Mouse (Mus musculus) granulocyte monocyte progenitor cell, adult 5-6 weeks (primary cell): ENCODE data around the gene Tmod4. TPM values are rescaled to one million over a fixed set of nuclear protein-coding genes. Genes with fewer than 3 reads are reported as not detected.

Source experiments
- ATAC-seq: replicated peaks from 2 replicates; pipeline ENCODE4 v1.8.0; 2016; ENCODE audit warnings: mild to moderate bottlenecking, moderate TSS enrichment, inconsistent platforms; ENCODE audit not compliant: poor library complexity, severe bottlenecking
- total RNA-seq, 2 experiments: library from RNA; stranded (forward) in 1 of 2; stranded (reverse) in 1 of 2; fragments of 200-712, 200-1000 nt in 1 of 2; fragments of >200 nt in 1 of 2; fragmentation: Nextera tagmentation in 1 of 2; gene quantifications; 2 replicates each; pipeline ENCODE4 v1.2.3; 2014 to 2017

Gene Tmod4
- total RNA-seq, 2 experiments from 2014 or later = 9.4 TPM; not detected in 1

- ATAC-seq = no peak
Measured at GRCm38 (mm10) chr3:95171105-95171504, 46.8 kb downstream of the Tmod4 start.

- ATAC-seq = no peak
Measured at GRCm38 (mm10) chr3:95172526-95173255, 48.4 kb downstream of the Tmod4 start.

- ATAC-seq = peak; percentile 38
Measured at GRCm38 (mm10) chr3:95173256-95173949, 49.1 kb downstream of the Tmod4 start.

DNA sequence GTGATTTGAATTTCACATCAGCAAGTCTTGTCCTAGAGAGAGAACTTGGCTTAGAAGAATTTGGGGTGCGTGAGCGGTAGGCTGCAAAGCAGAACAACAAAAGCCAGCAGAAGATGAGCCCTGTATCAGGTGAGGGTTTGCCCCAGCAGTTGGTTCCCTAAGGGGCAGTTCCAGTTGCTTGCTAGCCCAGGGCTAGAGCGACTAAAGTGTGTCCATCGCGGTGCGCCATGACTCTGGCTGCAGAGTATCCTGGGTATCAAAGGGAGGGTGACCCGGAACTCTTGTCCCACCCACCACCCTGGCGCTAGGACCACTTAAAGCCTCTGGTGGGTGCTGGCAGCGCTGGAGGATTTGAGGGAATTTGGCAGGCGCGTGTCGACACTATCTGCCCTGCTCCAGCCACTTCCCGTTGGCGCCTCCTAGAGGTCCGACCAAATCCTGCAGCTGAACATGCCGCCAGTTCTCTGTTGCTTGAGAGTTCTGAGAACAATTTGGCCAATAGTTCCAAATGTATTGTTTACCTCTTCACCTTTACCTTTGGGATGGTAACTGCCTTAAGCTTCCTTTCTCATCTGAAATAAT lies 49.8 kb downstream of the Tmod4 start:
- peak; percentile 79 for ATAC-seq

DNA sequence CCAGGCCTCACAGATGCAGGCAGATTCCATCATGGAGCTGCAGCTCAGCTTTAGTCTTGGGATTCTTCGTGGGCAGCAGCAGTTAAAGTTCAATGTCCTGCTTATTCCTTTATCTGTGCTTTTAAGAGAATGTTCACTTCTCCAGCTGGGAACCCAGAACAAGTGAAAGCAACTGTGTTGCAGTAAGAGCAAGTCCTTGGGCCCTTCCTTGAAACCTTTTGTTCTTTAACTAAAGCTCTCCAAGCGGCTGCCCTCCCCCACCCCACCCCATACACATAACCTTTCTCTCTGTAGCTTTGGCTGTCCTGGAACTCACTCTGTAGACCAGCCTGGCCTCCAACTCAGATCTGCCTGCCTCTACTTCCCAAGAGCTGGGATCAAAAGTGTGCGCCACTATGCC lies 52.2 kb downstream of the Tmod4 start:
- no peak for ATAC-seq

GRCm38 (mm10) chr3:95177583-95177982 lies 53.3 kb downstream of the Tmod4 start:
- ATAC-seq = no peak

Other genes with a start within 250 kb of the Tmod4 start
- gene Psmb4, start 237.5 kb upstream of the Tmod4 start, total RNA-seq (2014; fragmentation: Nextera tagmentation) = 392 and 406 TPM in 2 replicates
- gene Psmb4, start 237.5 kb upstream of the Tmod4 start, total RNA-seq (2017) = 232 and 280 TPM in 2 replicates
- gene Selenbp1, start 191.4 kb upstream of the Tmod4 start, total RNA-seq (2014; fragmentation: Nextera tagmentation) = 30.4 and 39.7 TPM in 2 replicates
- gene Selenbp1, start 191.4 kb upstream of the Tmod4 start, total RNA-seq (2017) = 19.2 and 20.1 TPM in 2 replicates
- 19.0 and 25.0 TPM in 2 replicates for gene Rfx5, start 170.4 kb upstream of the Tmod4 start, total RNA-seq (2014; fragmentation: Nextera tagmentation)
- 17.1 and 17.9 TPM in 2 replicates for gene Rfx5, start 170.4 kb upstream of the Tmod4 start, total RNA-seq (2017)
- gene Pi4kb, start 149.7 kb upstream of the Tmod4 start, total RNA-seq (2014; fragmentation: Nextera tagmentation) = 21.2 and 31.9 TPM in 2 replicates
- gene Pi4kb, start 149.7 kb upstream of the Tmod4 start, total RNA-seq (2017) = 24.3 and 24.6 TPM in 2 replicates
- 35.0 and 36.7 TPM in 2 replicates for gene Zfp687, start 109.0 kb upstream of the Tmod4 start, total RNA-seq (2014; fragmentation: Nextera tagmentation)
- gene Zfp687, start 109.0 kb upstream of the Tmod4 start, total RNA-seq (2017) = 18.4 and 20.6 TPM in 2 replicates
- gene Psmd4, start 81.9 kb upstream of the Tmod4 start, total RNA-seq (2014; fragmentation: Nextera tagmentation) = 112 and 128 TPM in 2 replicates
- 196 and 226 TPM in 2 replicates for gene Psmd4, start 81.9 kb upstream of the Tmod4 start, total RNA-seq (2017)
- gene Pip5k1a, start 17.5 kb upstream of the Tmod4 start, total RNA-seq (2014; fragmentation: Nextera tagmentation) = 22.8 and 23.8 TPM in 2 replicates
- 14.4 and 16.0 TPM in 2 replicates for gene Pip5k1a, start 17.5 kb upstream of the Tmod4 start, total RNA-seq (2017)
- gene Vps72, start 13.5 kb upstream of the Tmod4 start, total RNA-seq (2014; fragmentation: Nextera tagmentation) = 54.8 and 58.1 TPM in 2 replicates
- 50.0 and 62.4 TPM in 2 replicates for gene Vps72, start 13.5 kb upstream of the Tmod4 start, total RNA-seq (2017)
- gene Scnm1, start 9.5 kb downstream of the Tmod4 start, total RNA-seq (2014; fragmentation: Nextera tagmentation) = 41.2 and 82.8 TPM in 2 replicates
- gene Scnm1, start 9.5 kb downstream of the Tmod4 start, total RNA-seq (2017) = 53.1 and 64.1 TPM in 2 replicates
- 3.1 and 4.3 TPM in 2 replicates for gene Lysmd1, start 9.6 kb downstream of the Tmod4 start, total RNA-seq (2014; fragmentation: Nextera tagmentation)
- 2.7 and 4.4 TPM in 2 replicates for gene Lysmd1, start 9.6 kb downstream of the Tmod4 start, total RNA-seq (2017)
- gene Tnfaip8l2, start 17.9 kb downstream of the Tmod4 start, total RNA-seq (2014; fragmentation: Nextera tagmentation) = 30.5 and 40.2 TPM in 2 replicates
- gene Tnfaip8l2, start 17.9 kb downstream of the Tmod4 start, total RNA-seq (2017) = 21.0 and 24.3 TPM in 2 replicates
- gene Sema6c, start 36.0 kb downstream of the Tmod4 start, total RNA-seq (2014; fragmentation: Nextera tagmentation) = not detected in 2 replicates
- gene Sema6c, start 36.0 kb downstream of the Tmod4 start, total RNA-seq (2017) = not detected in 2 replicates
- gene Gabpb2, start 93.4 kb downstream of the Tmod4 start, total RNA-seq (2014; fragmentation: Nextera tagmentation) = 36.0 and 54.3 TPM in 2 replicates
- 39.8 and 43.6 TPM in 2 replicates for gene Gabpb2, start 93.4 kb downstream of the Tmod4 start, total RNA-seq (2017)
- gene Cdc42se1, start 104.3 kb downstream of the Tmod4 start, total RNA-seq (2014; fragmentation: Nextera tagmentation) = 93.6 and 99.1 TPM in 2 replicates
- gene Cdc42se1, start 104.3 kb downstream of the Tmod4 start, total RNA-seq (2017) = 43.0 and 61.6 TPM in 2 replicates
- gene Mllt11, start 107.7 kb downstream of the Tmod4 start, total RNA-seq (2014; fragmentation: Nextera tagmentation) = 3.2 and 6.9 TPM in 2 replicates
- gene Mllt11, start 107.7 kb downstream of the Tmod4 start, total RNA-seq (2017) = 1.7 and 1.9 TPM in 2 replicates
- 1.0 TPM in 1 of 2 replicates, not detected in the other for gene Gm128, start 117.1 kb downstream of the Tmod4 start, total RNA-seq (2014; fragmentation: Nextera tagmentation)
- gene Gm128, start 117.1 kb downstream of the Tmod4 start, total RNA-seq (2017) = 0.22 and 1.8 TPM in 2 replicates
- gene Bnipl, start 126.7 kb downstream of the Tmod4 start, total RNA-seq (2014; fragmentation: Nextera tagmentation) = 0.88 TPM in 1 of 2 replicates, not detected in the other
- not detected in 2 replicates for gene Bnipl, start 126.7 kb downstream of the Tmod4 start, total RNA-seq (2017)
- 26.9 and 56.5 TPM in 2 replicates for gene Mindy1, start 156.9 kb downstream of the Tmod4 start, total RNA-seq (2014; fragmentation: Nextera tagmentation)
- 22.8 and 30.0 TPM in 2 replicates for gene Mindy1, start 156.9 kb downstream of the Tmod4 start, total RNA-seq (2017)
- gene Prune1, start 157.6 kb downstream of the Tmod4 start, total RNA-seq (2014; fragmentation: Nextera tagmentation) = 17.8 and 25.4 TPM in 2 replicates
- 9.3 and 11.3 TPM in 2 replicates for gene Prune1, start 157.6 kb downstream of the Tmod4 start, total RNA-seq (2017)
- 15.5 and 18.0 TPM in 2 replicates for gene Anxa9, start 182.7 kb downstream of the Tmod4 start, total RNA-seq (2014; fragmentation: Nextera tagmentation)
- gene Anxa9, start 182.7 kb downstream of the Tmod4 start, total RNA-seq (2017) = 5.0 and 5.4 TPM in 2 replicates
- gene Cers2, start 190.3 kb downstream of the Tmod4 start, total RNA-seq (2014; fragmentation: Nextera tagmentation) = 193 and 213 TPM in 2 replicates
- 87.8 and 88.6 TPM in 2 replicates for gene Cers2, start 190.3 kb downstream of the Tmod4 start, total RNA-seq (2017)
- 40.6 and 43.4 TPM in 2 replicates for gene Setdb1, start 232.7 kb downstream of the Tmod4 start, total RNA-seq (2014; fragmentation: Nextera tagmentation)
- 28.9 and 32.8 TPM in 2 replicates for gene Setdb1, start 232.7 kb downstream of the Tmod4 start, total RNA-seq (2017)